Mouse (Mus musculus) midbrain, embryonic 16.5 days (tissue): Measurements from ENCODE around the gene Cs. TPM values are rescaled to one million over a fixed set of nuclear protein-coding genes. Genes with fewer than 3 reads are reported as not detected.
A peak's percentile ranks its signal among the peaks of the same experiment; 100 is the strongest.

ENCODE experiments used
- ATAC-seq: fragments of 200-750 bp; cut with Nextera tagmentation; 2 replicates; pipeline ENCODE4 v1.8.0; 2017; ENCODE audit warnings: moderate TSS enrichment
- H3K27ac ChIP-seq: fragments of 300-500 bp; sonication (generic); 2 replicates; pipeline ENCODE4 v1.5.1; 2014; ENCODE audit warnings: mild to moderate bottlenecking, low read length, mixed read lengths
- H3K27me3 ChIP-seq: fragments of 300-500 bp; sonication (generic); 2 replicates; pipeline ENCODE4 v1.6.1; 2014; ENCODE audit warnings: low read depth, low read length, mixed read lengths; ENCODE audit not compliant: control insufficient read depth, insufficient read depth
- H3K36me3 ChIP-seq: fragments of 300-500 bp; sonication (generic); 2 replicates; pipeline ENCODE4 v1.6.1; 2014; ENCODE audit warnings: mild to moderate bottlenecking, low read length, moderate library complexity, mixed read lengths; ENCODE audit not compliant: control insufficient read depth, insufficient read depth
- H3K4me1 ChIP-seq: fragments of 300-500 bp; sonication (generic); 2 replicates; pipeline ENCODE4 v1.6.1; 2014; ENCODE audit warnings: mild to moderate bottlenecking, low read length, mixed read lengths; ENCODE audit not compliant: control insufficient read depth, insufficient read depth
- H3K4me2 ChIP-seq: fragments of 300-500 bp; sonication (generic); 2 replicates; pipeline ENCODE4 v1.6.1; 2014; ENCODE audit warnings: mild to moderate bottlenecking, low read length, mixed read lengths
- H3K4me3 ChIP-seq: fragments of 300-500 bp; sonication (generic); 2 replicates; pipeline ENCODE4 v1.5.1; 2014; ENCODE audit warnings: low read depth, mild to moderate bottlenecking, low read length, moderate library complexity, mixed read lengths
- H3K9ac ChIP-seq: fragments of 300-500 bp; sonication (generic); 2 replicates; pipeline ENCODE4 v1.6.1; 2014; ENCODE audit warnings: low read depth, low read length, mixed read lengths
- H3K9me3 ChIP-seq: fragments of 300-500 bp; sonication (generic); replicated peaks from 2 replicates; pipeline ENCODE4 v1.6.1; 2014; ENCODE audit warnings: mild to moderate bottlenecking, low read length, mixed read lengths; ENCODE audit not compliant: control insufficient read depth, poor library complexity, severe bottlenecking
- WGBS: fragments of 180-500 bp; shearing (Covaris S2); extraction: QIAGEN DNeasy Blood & Tissue Kit; methylation state at CpG from one replicate; pipeline ENCODE4 v1.1.7; 2014; 5-methylcytosine and 5-hydroxymethylcytosine counted together
- microRNA-seq: library from miRNA; unstranded; fragments of <30 nt; microRNA quantifications from one replicate; pipeline ENCODE4, GENCODE M21; 2017
- polyA plus RNA-seq: library from polyadenylated mRNA; unstranded; fragments of >200 nt; fragmentation: Nextera tagmentation; extraction: Ambion mirVana; gene quantifications from 2 replicates; pipeline ENCODE4 v1.2.1, GENCODE M21; 2015

The Cs gene
- polyA plus RNA-seq, 1 experiment from 2014 or later: 265 TPM

DNA sequence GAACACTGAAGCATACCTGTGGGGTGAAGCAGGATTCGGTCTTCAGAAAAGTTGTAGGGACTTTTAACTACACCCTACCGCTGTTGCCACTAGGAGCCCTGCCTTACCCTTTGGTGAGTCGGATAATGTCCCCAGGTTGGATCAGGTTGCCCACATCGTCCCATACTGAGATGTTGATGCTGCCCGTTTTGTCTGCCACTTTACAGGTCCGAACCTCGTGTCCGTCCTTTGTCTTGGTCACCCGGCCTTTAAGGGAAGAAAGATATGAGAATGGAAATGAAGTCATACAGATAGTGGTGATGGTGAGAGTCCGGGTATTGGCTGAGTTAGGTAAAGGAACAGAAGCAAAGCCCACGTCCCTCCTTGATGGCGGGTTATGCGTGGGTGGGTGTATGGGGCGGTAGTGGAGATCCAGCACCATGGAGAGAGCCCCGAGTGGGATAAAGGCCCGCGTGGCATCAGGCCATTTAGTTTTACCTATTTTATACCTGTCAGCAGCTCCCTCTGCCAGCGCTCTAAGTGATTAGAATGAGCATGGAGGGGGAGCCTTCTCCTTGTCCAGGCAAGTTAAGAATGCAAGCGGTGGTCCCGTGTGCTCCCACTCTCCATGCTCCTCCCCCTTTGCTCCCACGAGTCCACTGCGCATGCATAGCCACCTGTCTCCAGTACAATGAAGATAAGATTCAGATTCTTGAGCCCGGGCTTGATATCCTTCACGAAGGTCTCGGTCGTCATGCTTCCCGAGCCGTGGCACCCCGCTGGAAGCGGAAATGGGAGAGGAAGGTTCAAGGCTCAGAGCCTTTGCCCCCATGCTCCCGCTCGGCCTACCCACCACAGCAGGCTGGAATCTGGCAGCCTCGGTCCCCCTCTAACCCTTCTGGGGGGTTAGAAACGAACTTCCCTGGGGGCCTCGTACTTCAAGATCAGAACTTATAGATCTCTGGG is 71.3 kb downstream of the Cs start:
- H3K4me3 ChIP-seq: peak overlapping the region; percentile 71
- ATAC-seq: peak; percentile 52
- H3K9me3 ChIP-seq: no peaks in the 10 kb centered on the region
- peaks cover 4% of the 10 kb centered on the region; the same call in 1 of the 2 replicates for H3K36me3 ChIP-seq
- WGBS: 16% methylated on average over 35 of the region's 35 CpGs
- H3K27me3 ChIP-seq: no peaks in the 10 kb centered on the region
- H3K27ac ChIP-seq: peak overlapping the region; percentile 89
- H3K4me1 ChIP-seq: peaks cover 38% of the 10 kb centered on the region
- peak overlapping the region; percentile 85 for H3K9ac ChIP-seq
- peak overlapping the region; percentile 79 for H3K4me2 ChIP-seq

DNA sequence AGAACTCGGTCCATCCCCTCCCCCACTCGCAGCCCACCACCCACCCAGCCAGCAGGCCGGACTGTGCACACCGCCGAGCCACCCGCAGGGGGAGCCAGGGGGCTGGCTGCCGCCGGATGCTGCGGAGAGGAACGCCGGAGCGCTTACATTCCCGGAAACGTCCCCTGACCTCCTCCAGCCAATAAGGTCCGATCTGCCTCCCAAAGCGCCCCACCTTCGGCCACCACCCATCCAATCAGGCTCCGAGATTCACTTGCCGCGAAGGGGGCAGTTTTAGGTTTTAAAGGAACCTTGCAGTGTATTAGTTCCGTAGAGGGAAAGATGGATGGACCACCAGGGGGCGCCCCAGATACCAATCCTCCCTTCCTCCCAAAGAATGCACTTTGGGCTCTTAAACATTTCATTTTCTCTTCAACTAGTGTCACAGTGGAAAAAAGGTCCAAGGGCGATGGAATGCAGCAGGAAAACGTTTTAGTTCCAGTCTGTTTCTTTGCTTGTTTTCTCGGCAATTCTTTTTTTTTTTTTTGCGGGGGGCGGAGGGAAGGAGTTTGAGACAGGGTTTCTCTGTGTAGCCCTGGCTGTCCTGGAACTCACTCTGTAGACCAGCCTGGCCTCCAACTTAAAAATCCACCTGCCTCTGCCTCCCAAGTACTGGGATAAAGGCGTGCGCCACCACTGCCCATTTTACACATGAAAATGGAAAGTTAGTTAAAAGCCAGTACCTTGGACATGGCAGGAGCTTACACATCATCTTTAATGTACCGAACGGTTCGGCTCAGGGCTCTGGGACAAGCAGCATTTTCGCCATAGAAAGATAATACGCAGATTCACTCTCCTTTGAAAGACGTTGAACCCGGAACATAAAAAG is 72.4 kb downstream of the Cs start:
- H3K9ac ChIP-seq: peak overlapping the region; percentile 85
- H3K4me1 ChIP-seq: peaks cover 39% of the 10 kb centered on the region
- peak overlapping the region; percentile 71 for H3K4me3 ChIP-seq

DNA sequence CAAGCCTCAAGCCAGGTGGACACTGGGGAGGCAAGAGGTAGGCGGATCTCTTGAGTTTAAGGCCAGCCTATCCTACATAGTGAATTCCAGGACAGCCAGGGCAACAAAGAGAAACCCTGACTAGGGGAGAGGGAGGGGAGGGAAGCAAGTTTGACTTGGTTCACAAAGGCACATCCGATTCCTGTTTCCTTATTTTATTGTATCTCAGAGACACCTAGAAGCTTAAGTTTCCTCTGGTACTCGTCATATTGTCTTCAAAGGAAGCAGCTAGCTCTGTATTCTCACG is 73.0 kb downstream of the Cs start:
- H3K36me3 ChIP-seq: peaks cover 5% of the 10 kb centered on the region; the same call in 1 of the 2 replicates
- H3K4me3 ChIP-seq: peak overlapping the region; percentile 71
- peak overlapping the region; percentile 98 for H3K4me2 ChIP-seq
- H3K4me1 ChIP-seq: peaks cover 39% of the 10 kb centered on the region
- no peaks in the 10 kb centered on the region for H3K9me3 ChIP-seq
- H3K27ac ChIP-seq: peak overlapping the region; percentile 35
- no peaks in the 10 kb centered on the region for H3K27me3 ChIP-seq
- 21% methylated on average over 4 of the region's 4 CpGs for WGBS
- peak overlapping the region; percentile 80; the same call in 1 of the 2 replicates for H3K9ac ChIP-seq
- ATAC-seq: no peak

More for the DNA sequence above, 72.4 kb downstream of the Cs start:
- Histone ChIP-seq H3K36me3 (peaks cover 4% of the 10 kb centered on the region; the same call in 1 of the 2 replicates), H3K9me3 (no peaks in the 10 kb centered on the region), H3K27ac (peak overlapping the region; percentile 89), H3K4me2 (peak overlapping the region; percentile 98), H3K27me3 (no peaks in the 10 kb centered on the region)
- ATAC-seq: peak; percentile 85
- 6% methylated on average over 36 of the region's 36 CpGs for WGBS

DNA sequence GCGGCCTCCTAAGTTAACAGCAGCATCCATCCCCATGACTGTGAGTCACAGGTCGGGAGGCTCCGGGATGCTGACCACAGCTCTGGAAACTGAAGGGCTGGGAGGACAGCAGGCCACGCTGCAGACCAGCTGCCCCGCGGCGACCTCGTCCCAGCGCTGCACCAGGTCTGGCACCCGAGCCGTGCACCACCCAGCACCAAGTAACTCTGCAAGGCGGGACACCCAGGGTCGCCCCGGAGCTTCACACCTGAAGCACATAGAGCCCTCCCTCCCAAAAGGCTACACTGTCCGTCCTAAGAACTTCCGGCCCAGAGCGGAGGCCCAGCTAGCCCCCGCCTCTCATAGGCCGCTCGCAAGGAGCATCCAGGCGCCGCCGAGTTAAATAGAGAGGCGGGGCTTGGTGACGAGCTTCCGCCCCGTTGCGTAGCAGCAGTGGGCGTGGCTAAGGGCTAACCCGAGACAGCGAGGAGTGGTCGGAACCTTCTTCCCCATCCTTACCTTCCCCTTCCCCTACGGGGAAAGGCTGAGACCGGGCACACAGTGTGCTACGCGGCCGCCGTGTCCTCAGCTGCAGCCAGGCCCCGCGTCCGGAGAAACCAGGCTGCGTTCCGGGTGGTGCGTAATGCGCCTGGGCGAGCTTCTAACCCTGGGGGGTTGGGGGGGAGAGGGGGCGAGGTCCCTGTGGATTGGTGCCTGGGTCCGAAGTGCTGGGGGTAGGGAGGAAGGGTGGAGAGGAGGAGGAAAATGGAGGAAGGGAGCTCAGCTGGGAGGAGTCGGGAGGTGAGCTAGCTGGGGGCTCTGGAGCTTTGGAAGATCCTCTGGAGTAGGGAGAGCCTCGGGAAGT is 73.9 kb downstream of the Cs start, which contains the start of the genes Nabp2 and Rnf41:
TSS of gene Nabp2 (minus strand) at position 282 of the 844 bp plus-strand sequence.
TSS of gene Rnf41 (plus strand) at position 447 of the 844 bp plus-strand sequence.
- H3K36me3 ChIP-seq: peaks cover 2% of the 10 kb centered on the region
- peak within 1 kb of the TSS; percentile 71 for H3K4me3 ChIP-seq
- peak; percentile 89 for ATAC-seq
- peak within 1 kb of the TSS; percentile 80 for H3K9ac ChIP-seq
- H3K27ac ChIP-seq: peak within 1 kb of the TSS; percentile 90
- no peaks in the 10 kb centered on the region for H3K9me3 ChIP-seq
- WGBS: 0% methylated on average over 49 of the region's 50 CpGs
- no peaks in the 10 kb centered on the region for H3K27me3 ChIP-seq
- peaks cover 39% of the 10 kb centered on the region for H3K4me1 ChIP-seq
- peak within 1 kb of the TSS; percentile 98 for H3K4me2 ChIP-seq

DNA sequence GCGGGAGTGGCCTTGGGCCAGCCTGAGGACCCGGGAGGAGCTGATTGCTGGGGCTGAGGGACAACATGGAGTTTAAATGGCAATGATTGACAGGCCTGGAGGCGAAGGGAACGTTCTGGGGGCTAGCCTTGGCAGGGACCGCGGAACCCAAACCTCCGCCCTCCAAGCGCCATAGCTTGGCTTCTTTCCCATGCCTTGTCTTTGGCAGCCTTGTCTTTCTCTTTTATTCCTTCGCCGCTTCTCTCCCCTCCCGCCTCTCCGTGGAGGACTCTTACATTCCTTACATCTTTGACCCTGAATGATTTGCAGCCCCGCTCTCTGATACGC is 74.5 kb downstream of the Cs start:
- ATAC-seq: no peak; the same call in 1 of the 2 replicates
- Histone ChIP-seq H3K4me2 (peak overlapping the region; percentile 98), H3K36me3 (peaks cover 6% of the 10 kb centered on the region), H3K27ac (peak overlapping the region; percentile 90), H3K4me1 (peaks cover 39% of the 10 kb centered on the region), H3K9ac (peak overlapping the region; percentile 80), H3K9me3 (no peaks in the 10 kb centered on the region), H3K27me3 (no peaks in the 10 kb centered on the region), H3K4me3 (peak overlapping the region; percentile 71)
- WGBS: 0% methylated on average over 14 of the region's 14 CpGs

Small RNA genes lying within 50 kb of the gene (microRNA-seq; reads per million reads assigned to microRNA genes)
- gene Gm25361 (not detected), gene Gm26308 (not detected), gene Mir6914 (0.69 reads per million), gene Mir6915 (2.9 reads per million, percentile 13 among the genes with 10 or more reads in this experiment)

Other genes starting within 250 kb of the Cs start
- gene Baz2a, start 246.2 kb upstream of the Cs start, polyA plus RNA-seq: 7.4 and 8.5 TPM in 2 replicates
- gene Rbms2, start 157.4 kb upstream of the Cs start, polyA plus RNA-seq: 7.0 and 7.8 TPM in 2 replicates
- gene Gls2, start 143.3 kb upstream of the Cs start, polyA plus RNA-seq: 1.1 and 1.7 TPM in 2 replicates
- gene Spryd4, start 125.9 kb upstream of the Cs start, polyA plus RNA-seq: 19.6 and 22.1 TPM in 2 replicates
- 0.11 and 0.24 TPM in 2 replicates for gene Mip, start 111.9 kb upstream of the Cs start, polyA plus RNA-seq
- gene Timeless, start 105.7 kb upstream of the Cs start, polyA plus RNA-seq: 15.6 and 16.1 TPM in 2 replicates
- gene Apon, start 83.6 kb upstream of the Cs start, polyA plus RNA-seq: 0.11 TPM in 1 of 2 replicates, not detected in the other
- gene Apof, start 69.1 kb upstream of the Cs start, polyA plus RNA-seq: not detected in 2 replicates
- gene Stat2, start 67.2 kb upstream of the Cs start, polyA plus RNA-seq: 20.4 and 20.9 TPM in 2 replicates
- 0.14 and 0.15 TPM in 2 replicates for gene Il23a, start 39.0 kb upstream of the Cs start, polyA plus RNA-seq
- gene Pan2, start 34.4 kb upstream of the Cs start, polyA plus RNA-seq: 20.8 and 22.3 TPM in 2 replicates
- 185 and 191 TPM in 2 replicates for gene Cnpy2, start 15.3 kb upstream of the Cs start, polyA plus RNA-seq
- 36.8 and 40.3 TPM in 2 replicates for gene Coq10a, start 31.3 kb downstream of the Cs start, polyA plus RNA-seq
- 9.9 and 13.6 TPM in 2 replicates for gene Ankrd52, start 39.4 kb downstream of the Cs start, polyA plus RNA-seq
- gene Slc39a5, start 63.5 kb downstream of the Cs start, polyA plus RNA-seq: 0.10 TPM in 1 of 2 replicates, not detected in the other
- 141 and 150 TPM in 2 replicates for gene Nabp2, start 73.8 kb downstream of the Cs start, polyA plus RNA-seq
- 105 and 108 TPM in 2 replicates for gene Rnf41, start 73.9 kb downstream of the Cs start, polyA plus RNA-seq
- gene Smarcc2, start 121.5 kb downstream of the Cs start, polyA plus RNA-seq: 185 and 195 TPM in 2 replicates
- gene Myl6, start 156.4 kb downstream of the Cs start, polyA plus RNA-seq: 852 and 855 TPM in 2 replicates
- 5.3 and 6.4 TPM in 2 replicates for gene Myl6b, start 161.0 kb downstream of the Cs start, polyA plus RNA-seq
- gene Esyt1, start 188.1 kb downstream of the Cs start, polyA plus RNA-seq: 8.8 and 8.9 TPM in 2 replicates
- gene Zc3h10, start 210.0 kb downstream of the Cs start, polyA plus RNA-seq: 17.8 and 19.7 TPM in 2 replicates
- 1,924 and 2,018 TPM in 2 replicates for gene Rpl41, start 211.6 kb downstream of the Cs start, polyA plus RNA-seq
- 124 and 125 TPM in 2 replicates for gene Pa2g4, start 228.3 kb downstream of the Cs start, polyA plus RNA-seq